Mouse (Mus musculus) adrenal gland, postnatal 36 days (tissue): Measurements from ENCODE around the gene Abcb1b. TPM values are rescaled to one million over a fixed set of nuclear protein-coding genes. Genes with fewer than 3 reads are reported as not detected.
"Not testable (repeated sequence)": the region's sequence is repeated elsewhere in the genome, so short reads cannot be mapped to it uniquely, and the experiment has no call there.

Experiments used
- DNase-seq, 2 experiments: peaks; one replicate each; pipeline ENCODE4 v3.0.0; 2021; ENCODE audit warnings: mixed read lengths in 1 of 2
- total RNA-seq, 2 experiments: library from RNA; stranded (reverse); gene quantifications; 2 replicates each; pipeline ENCODE4 v1.2.3; 2021

Abcb1b gene
- total RNA-seq, 2 experiments from 2014 or later = 1,841 to 2,403 TPM

GRCm38 (mm10) chr5:8863580-8864337 is 65.8 kb downstream of the Abcb1b start:
- no peak for DNase-seq

DNA sequence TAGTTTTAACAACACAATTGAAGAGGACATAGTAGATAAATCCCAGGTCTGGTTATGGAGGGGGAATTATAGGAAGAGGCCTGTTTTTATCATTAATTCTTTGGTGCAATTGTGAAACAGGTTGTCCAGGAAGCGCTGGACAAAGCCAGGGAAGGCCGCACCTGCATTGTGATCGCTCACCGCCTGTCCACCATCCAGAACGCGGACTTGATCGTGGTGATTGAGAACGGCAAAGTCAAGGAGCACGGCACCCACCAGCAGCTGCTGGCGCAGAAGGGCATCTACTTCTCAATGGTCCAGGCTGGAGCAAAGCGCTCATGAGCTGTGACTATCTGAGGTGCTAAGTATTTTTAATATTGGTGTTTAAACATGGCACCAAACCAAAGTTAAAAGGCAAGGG is 67.7 kb downstream of the Abcb1b start:
- DNase-seq = not testable (repeated sequence)

- no peak for DNase-seq
Observed at GRCm38 (mm10) chr5:8866366-8866765, 68.4 kb downstream of the Abcb1b start.

- DNase-seq = peak in 1 of 2 experiments; percentile 43
Observed at GRCm38 (mm10) chr5:8868019-8868418, 70.1 kb downstream of the Abcb1b start.

DNA sequence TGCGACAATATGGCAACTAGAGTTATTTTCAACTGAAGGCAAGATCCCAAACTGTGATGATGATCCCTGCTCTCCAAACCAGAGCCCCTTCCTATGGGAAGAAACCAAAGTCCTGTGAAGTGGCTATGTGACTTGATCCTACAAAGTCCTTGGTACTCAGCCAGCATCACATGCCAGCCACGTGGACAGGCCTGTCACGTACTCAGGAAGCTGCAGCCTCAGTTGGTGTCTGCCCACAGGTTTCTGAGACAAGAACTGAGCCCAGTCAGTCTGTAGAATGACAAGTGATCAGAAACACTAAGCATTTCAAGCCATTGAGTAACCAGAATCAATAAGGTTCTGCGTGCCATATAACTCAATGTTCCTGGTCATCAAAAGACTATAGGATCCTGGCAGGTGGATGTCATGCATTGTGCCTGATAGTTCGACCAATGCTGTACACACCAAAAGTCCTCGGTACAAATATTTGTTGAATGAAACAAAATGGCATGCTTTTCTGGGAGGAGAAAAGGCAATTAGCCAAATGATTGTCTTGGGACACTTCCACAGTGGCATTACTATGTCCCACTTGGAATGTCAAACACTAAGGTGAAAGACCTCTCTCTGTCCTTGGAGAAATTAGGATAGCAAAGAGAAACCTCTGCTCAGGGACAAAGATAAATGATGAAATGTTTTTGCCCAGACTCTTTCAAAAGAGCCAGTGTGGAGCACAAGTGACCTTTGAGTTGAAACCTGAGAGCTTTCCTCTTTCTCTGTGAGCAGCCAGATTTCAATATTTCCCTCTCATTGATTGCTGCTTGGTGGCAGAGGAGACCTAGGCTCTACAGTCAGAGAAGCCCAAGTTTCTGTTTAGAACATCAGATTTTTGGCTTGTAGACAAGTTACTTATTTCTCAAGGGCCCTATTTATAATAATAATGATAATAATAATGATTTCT is 75.3 kb downstream of the Abcb1b start:
- no peak for DNase-seq

DNA sequence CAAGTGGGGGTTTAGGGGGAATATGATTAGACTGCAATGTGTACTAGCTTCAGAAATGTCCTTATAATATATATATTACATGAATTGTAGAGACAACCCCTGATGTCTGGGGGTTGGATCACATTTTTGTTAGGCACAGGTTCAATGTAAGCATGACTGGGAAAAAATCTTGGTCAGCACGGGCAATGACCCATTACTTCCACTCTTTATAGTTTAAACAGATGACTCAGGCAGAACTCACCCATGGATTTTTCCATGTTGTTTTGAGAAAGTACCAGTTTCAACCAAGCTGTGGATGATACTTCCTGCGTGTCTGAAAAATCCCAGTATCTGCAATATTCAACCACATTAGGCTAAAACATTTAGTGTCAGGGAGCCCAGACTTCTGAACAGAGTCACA is 79.1 kb downstream of the Abcb1b start:
- DNase-seq = no peak

GRCm38 (mm10) chr5:8877800-8878199 is 79.9 kb downstream of the Abcb1b start:
- DNase-seq = no peak

GRCm38 (mm10) chr5:8885837-8886236 is 87.9 kb downstream of the Abcb1b start:
- DNase-seq = no peak

GRCm38 (mm10) chr5:8893300-8894103 is 95.6 kb downstream of the Abcb1b start, which contains the start of gene Abcb4:
Abcb4 (plus strand) TSS chr5:8893717.
- peak; percentile 77 to 80 for DNase-seq

DNA sequence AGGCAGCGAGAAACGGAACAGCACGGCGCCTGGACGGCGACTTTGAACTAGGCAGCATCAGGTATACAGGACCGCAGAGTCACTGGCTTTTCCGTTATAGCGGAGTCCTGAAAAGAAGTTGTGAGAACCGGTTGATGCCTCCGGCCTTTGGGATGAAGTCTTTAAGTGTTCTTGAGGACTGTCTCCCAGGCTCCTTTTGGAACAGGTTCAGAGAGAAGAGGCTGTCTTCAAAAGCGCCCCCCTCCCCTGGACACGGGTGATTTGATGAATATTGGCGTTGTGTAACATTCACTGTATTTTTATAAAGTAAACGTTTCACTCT is 96.1 kb downstream of the Abcb1b start:
- no peak for DNase-seq

GRCm38 (mm10) chr5:8894641-8895490 is 96.9 kb downstream of the Abcb1b start:
- no peak for DNase-seq

- DNase-seq = no peak
Observed at GRCm38 (mm10) chr5:8896198-8896597, 98.3 kb downstream of the Abcb1b start.

- DNase-seq = no peak
Observed at GRCm38 (mm10) chr5:8898246-8898645, 100.3 kb downstream of the Abcb1b start.

GRCm38 (mm10) chr5:8901001-8901400 is 103.1 kb downstream of the Abcb1b start:
- DNase-seq = no peak

DNA sequence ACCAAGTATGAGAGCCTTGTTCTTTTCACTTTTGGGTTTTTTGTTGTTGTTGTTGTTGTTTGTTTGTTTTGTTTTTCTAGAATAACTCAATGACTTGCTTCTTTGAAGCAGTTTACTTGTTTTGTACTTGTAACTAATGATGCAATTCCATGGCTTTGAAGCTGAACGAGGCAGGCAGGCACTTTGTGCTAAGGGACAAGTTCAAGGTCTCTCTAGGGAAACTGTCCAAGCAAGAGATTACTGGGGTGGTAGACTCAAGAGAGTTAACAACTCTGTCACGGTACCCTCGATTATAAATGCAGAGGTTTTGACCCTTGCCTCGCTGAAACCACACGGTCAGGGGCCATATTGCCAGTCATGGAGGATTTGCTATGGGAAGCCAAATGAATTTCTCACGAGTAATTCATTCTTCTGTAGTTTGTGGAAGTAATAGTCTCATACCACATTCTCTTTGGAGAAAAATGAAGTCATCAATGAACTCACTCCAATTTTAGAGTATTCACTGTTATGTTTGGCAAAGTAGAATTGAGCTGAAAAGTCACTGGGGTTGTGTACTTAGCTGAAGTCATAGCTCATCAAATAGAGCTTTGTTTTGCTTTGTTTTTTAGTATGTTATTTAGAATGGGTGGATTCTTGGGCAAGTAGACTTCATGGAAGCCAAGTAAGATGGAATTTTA is 104.3 kb downstream of the Abcb1b start:
- DNase-seq = peak in 1 of 2 experiments; percentile 10

DNA sequence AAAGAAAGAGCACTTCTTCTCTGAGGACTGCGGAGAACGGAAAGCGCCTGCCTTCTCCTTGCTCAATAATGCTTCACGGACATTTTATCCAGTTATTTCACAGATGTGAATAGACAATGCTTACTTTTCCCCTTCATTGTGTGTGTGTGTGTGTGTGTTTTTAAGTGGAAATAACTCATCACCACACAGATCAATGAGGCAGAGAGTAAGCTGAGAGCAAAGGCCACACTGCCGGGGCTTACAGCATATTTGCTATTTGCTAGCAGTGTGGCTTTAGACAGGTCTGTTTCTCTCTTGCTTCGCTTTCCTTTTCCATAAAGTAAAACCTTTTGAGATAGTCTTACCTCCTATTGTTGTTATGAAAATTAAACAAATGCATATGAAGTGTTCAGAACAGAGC is 106.6 kb downstream of the Abcb1b start:
- DNase-seq = peak in 1 of 2 experiments; percentile 29

- DNase-seq = no peak
Observed at GRCm38 (mm10) chr5:8911567-8912198, 113.7 kb downstream of the Abcb1b start.
